Mouse (Mus musculus) heart, embryonic 11.5 days (tissue): ENCODE measurements at regions not wholly inside any gene's neighbourhood (a gene's known extent, or its start where the extent isn't known, plus 50 kb on each side); places are given as distances from the start of the nearest gene placed in this dataset.

Experiments used
- ATAC-seq: fragments of 200-750 bp; cut with Nextera tagmentation; replicated peaks from 2 replicates; pipeline ENCODE4 v1.8.0; 2017; ENCODE audit warnings: moderate library complexity; ENCODE audit not compliant: insufficient number of reproducible peaks, low FRiP score, low TSS enrichment
- H3K27ac ChIP-seq: fragments of 300-500 bp; sonication (generic); 2 replicates; pipeline ENCODE4 v1.5.1; 2014; ENCODE audit warnings: mild to moderate bottlenecking, low read depth, low read length
- H3K27me3 ChIP-seq: fragments of 300-500 bp; sonication (generic); 2 replicates; pipeline ENCODE4 v1.6.1; 2014; ENCODE audit warnings: mild to moderate bottlenecking, low read length, mixed read lengths; ENCODE audit not compliant: control insufficient read depth, insufficient read depth
- H3K36me3 ChIP-seq: fragments of 300-500 bp; sonication (generic); 2 replicates; pipeline ENCODE4 v1.6.1; 2014; ENCODE audit warnings: mild to moderate bottlenecking, low read length, moderate library complexity, mixed read lengths; ENCODE audit not compliant: control insufficient read depth, insufficient read depth
- H3K4me1 ChIP-seq: fragments of 300-500 bp; sonication (generic); 2 replicates; pipeline ENCODE4 v1.6.1; 2014; ENCODE audit warnings: low read length; ENCODE audit not compliant: control insufficient read depth, insufficient read depth
- H3K4me2 ChIP-seq: fragments of 300-500 bp; sonication (generic); 2 replicates; pipeline ENCODE4 v1.6.1; 2014; ENCODE audit warnings: mild to moderate bottlenecking, moderate library complexity
- H3K4me3 ChIP-seq: fragments of 300-500 bp; sonication (generic); 2 replicates; pipeline ENCODE4 v1.5.1; 2014; ENCODE audit warnings: low read depth, low read length
- H3K9ac ChIP-seq: fragments of 300-500 bp; sonication (generic); 2 replicates; pipeline ENCODE4 v1.6.1; 2014; ENCODE audit warnings: mild to moderate bottlenecking, low read depth, low read length, moderate library complexity
- H3K9me3 ChIP-seq: fragments of 300-500 bp; sonication (generic); replicated peaks from 2 replicates; pipeline ENCODE4 v1.6.1; 2016; ENCODE audit warnings: low read length; ENCODE audit not compliant: control insufficient read depth
- WGBS: fragments of 180-500 bp; shearing (Covaris S2); extraction: QIAGEN DNeasy Blood & Tissue Kit; methylation state at CpG from one replicate; pipeline ENCODE4 v1.1.7; 2014; ENCODE audit not compliant: insufficient replicate concordance; 5-methylcytosine and 5-hydroxymethylcytosine counted together

- no peak overlapping the region for H3K27ac ChIP-seq
- no peak for ATAC-seq
- no peak overlapping the region for H3K9ac ChIP-seq
- 80% methylated on average over 10 of the region's 10 CpGs for WGBS
- no peak overlapping the region for H3K4me2 ChIP-seq
- no peaks in the 10 kb centered on the region for H3K27me3 ChIP-seq
- no peaks in the 10 kb centered on the region for H3K4me1 ChIP-seq
- H3K36me3 ChIP-seq: no peaks in the 10 kb centered on the region
- H3K9me3 ChIP-seq: no peaks in the 10 kb centered on the region
- H3K4me3 ChIP-seq: no peak overlapping the region
Observed at GRCm38 (mm10) chr8:86381977-86382376, 198.5 kb downstream of the Abcc12 start.

- Histone ChIP-seq H3K27ac (no peak overlapping the region), H3K27me3 (no peaks in the 10 kb centered on the region), H3K9ac (no peak overlapping the region), H3K9me3 (no peaks in the 10 kb centered on the region), H3K4me3 (no peak overlapping the region), H3K36me3 (no peaks in the 10 kb centered on the region), H3K4me1 (no peaks in the 10 kb centered on the region), H3K4me2 (no peak overlapping the region)
- 53% methylated on average over 5 of the region's 5 CpGs for WGBS
- no peak for ATAC-seq
Observed at GRCm38 (mm10) chr8:86368062-86368461, 212.4 kb downstream of the Abcc12 start.

GRCm38 (mm10) chr8:86366636-86367035 lies 213.8 kb downstream of the Abcc12 start:
- no peak overlapping the region for H3K27ac ChIP-seq
- no peaks in the 10 kb centered on the region for H3K27me3 ChIP-seq
- ATAC-seq: no peak
- no peak overlapping the region for H3K4me3 ChIP-seq
- H3K9ac ChIP-seq: no peak overlapping the region
- no peaks in the 10 kb centered on the region for H3K9me3 ChIP-seq
- 94% methylated on average over 4 of the region's 4 CpGs for WGBS
- H3K36me3 ChIP-seq: no peaks in the 10 kb centered on the region
- H3K4me2 ChIP-seq: no peak overlapping the region
- no peaks in the 10 kb centered on the region for H3K4me1 ChIP-seq

- Histone ChIP-seq H3K36me3 (no peaks in the 10 kb centered on the region), H3K4me2 (no peak overlapping the region), H3K4me3 (no peak overlapping the region), H3K4me1 (no peaks in the 10 kb centered on the region), H3K9ac (no peak overlapping the region), H3K27ac (no peak overlapping the region), H3K27me3 (no peaks in the 10 kb centered on the region), H3K9me3 (no peaks in the 10 kb centered on the region)
- WGBS: 77% methylated on average over 5 of the region's 5 CpGs
- no peak for ATAC-seq
Observed at GRCm38 (mm10) chr8:86365726-86366125, 214.8 kb downstream of the Abcc12 start.

- WGBS: 34% methylated on average over 2 of the region's 2 CpGs
- no peaks in the 10 kb centered on the region for H3K27me3 ChIP-seq
- no peak overlapping the region for H3K4me2 ChIP-seq
- H3K9me3 ChIP-seq: no peaks in the 10 kb centered on the region
- H3K4me1 ChIP-seq: no peaks in the 10 kb centered on the region
- no peaks in the 10 kb centered on the region for H3K36me3 ChIP-seq
- H3K4me3 ChIP-seq: no peak overlapping the region
- H3K9ac ChIP-seq: no peak overlapping the region
- no peak for ATAC-seq
- no peak overlapping the region for H3K27ac ChIP-seq
Observed at GRCm38 (mm10) chr8:86364898-86365297, 215.6 kb downstream of the Abcc12 start.

- Histone ChIP-seq H3K9ac (no peak overlapping the region), H3K4me2 (no peak overlapping the region), H3K27ac (no peak overlapping the region), H3K4me3 (no peak overlapping the region), H3K9me3 (no peaks in the 10 kb centered on the region), H3K4me1 (no peaks in the 10 kb centered on the region), H3K27me3 (no peaks in the 10 kb centered on the region), H3K36me3 (no peaks in the 10 kb centered on the region)
- WGBS: 55% methylated on average over 2 of the region's 2 CpGs
- ATAC-seq: no peak
Observed at GRCm38 (mm10) chr8:86360283-86360682, 220.2 kb downstream of the Abcc12 start.

GRCm38 (mm10) chr8:86359518-86359917 lies 221.0 kb downstream of the Abcc12 start:
- Histone ChIP-seq H3K27me3 (no peaks in the 10 kb centered on the region), H3K27ac (no peak overlapping the region), H3K36me3 (no peaks in the 10 kb centered on the region), H3K9me3 (no peaks in the 10 kb centered on the region; the same call in 1 of the 2 replicates), H3K4me1 (no peaks in the 10 kb centered on the region), H3K9ac (no peak overlapping the region), H3K4me3 (no peak overlapping the region), H3K4me2 (no peak overlapping the region)
- WGBS: 43% methylated on average over 3 of the region's 3 CpGs
- no peak for ATAC-seq

- Histone ChIP-seq H3K9me3 (no peaks in the 10 kb centered on the region; the same call in 1 of the 2 replicates), H3K4me1 (no peaks in the 10 kb centered on the region), H3K9ac (no peak overlapping the region), H3K27ac (no peak overlapping the region), H3K4me2 (no peak overlapping the region), H3K27me3 (no peaks in the 10 kb centered on the region), H3K4me3 (no peak overlapping the region), H3K36me3 (no peaks in the 10 kb centered on the region)
- WGBS: 74% methylated on average over 3 of the region's 3 CpGs
- ATAC-seq: no peak
Observed at GRCm38 (mm10) chr8:86353816-86354215, 226.7 kb downstream of the Abcc12 start.

- no peak for ATAC-seq
- Histone ChIP-seq H3K27ac (no peak overlapping the region), H3K9ac (no peak overlapping the region), H3K4me3 (no peak overlapping the region), H3K4me2 (no peak overlapping the region), H3K27me3 (no peaks in the 10 kb centered on the region), H3K9me3 (no peaks in the 10 kb centered on the region; the same call in 1 of the 2 replicates), H3K36me3 (no peaks in the 10 kb centered on the region), H3K4me1 (no peaks in the 10 kb centered on the region)
- 69% methylated on average over 7 of the region's 7 CpGs for WGBS
Observed at GRCm38 (mm10) chr8:86351545-86352190, 228.8 kb downstream of the Abcc12 start.
